Mouse (Mus musculus): ENCODE results near the gene Psme4. TPM values are rescaled to one million over a fixed set of nuclear protein-coding genes. Genes with fewer than 3 reads are reported as not detected.

Gene Psme4
- polyA plus RNA-seq (2014; fragmentation: Nextera tagmentation; extraction: Ambion mirVana): 36.8 and 48.5 TPM in 2 replicates

- peak within 1 kb of the TSS; percentile 90 for H3K27ac ChIP-seq (ENCODE audit: low read depth, low read length)
- H3K36me3 ChIP-seq (ENCODE audit: control insufficient read depth, insufficient read depth, low read length): no peaks in the 10 kb centered on the region
- no peaks in the 10 kb centered on the region for H3K4me1 ChIP-seq (replicated peaks; ENCODE audit: control insufficient read depth, insufficient read depth, low read length)
- H3K4me2 ChIP-seq (replicated peaks; ENCODE audit: low read depth, low read length): peak within 1 kb of the TSS; percentile 41
- no peaks in the 10 kb centered on the region for H3K9me3 ChIP-seq (ENCODE audit: control insufficient read depth, low read length)
- peak within 1 kb of the TSS; percentile 94 for H3K4me3 ChIP-seq (ENCODE audit: low read depth, low read length)
- DNase-seq (ENCODE audit: low spot score) (peak; percentile 98), ATAC-seq (ENCODE audit: low FRiP score) (peak; percentile 97)
- peak within 1 kb of the TSS; percentile 98 for H3K9ac ChIP-seq (ENCODE audit: low read depth, low read length)
- WGBS: 3% methylated on average over 27 of the region's 43 CpGs
- no peaks in the 10 kb centered on the region for H3K27me3 ChIP-seq (ENCODE audit: control insufficient read depth, insufficient read depth, low read length)
Measured at GRCm38 (mm10) chr11:30771267-30771903, at the start of gene Psme4. Gene Psme4, plus strand, starts transcription at chr11:30771726.

- Histone ChIP-seq H3K9ac (ENCODE audit: low read depth, low read length) (no peak overlapping the region), H3K9me3 (ENCODE audit: control insufficient read depth, low read length) (no peaks in the 10 kb centered on the region), H3K4me2 (replicated peaks; ENCODE audit: low read depth, low read length) (no peak overlapping the region), H3K36me3 (ENCODE audit: control insufficient read depth, insufficient read depth, low read length) (no peaks in the 10 kb centered on the region), H3K4me3 (ENCODE audit: low read depth, low read length) (no peak overlapping the region), H3K27me3 (ENCODE audit: control insufficient read depth, insufficient read depth, low read length) (no peaks in the 10 kb centered on the region), H3K27ac (ENCODE audit: low read depth, low read length) (no peak overlapping the region), H3K4me1 (replicated peaks; ENCODE audit: control insufficient read depth, insufficient read depth, low read length) (no peaks in the 10 kb centered on the region)
- ATAC-seq (ENCODE audit: low FRiP score) (no peak), DNase-seq (ENCODE audit: low spot score) (no peak)
- 63% methylated on average over 5 of the region's 5 CpGs for WGBS
Measured at GRCm38 (mm10) chr11:30723438-30723837, 48.1 kb upstream of the Psme4 start.

- no peak for DNase-seq (ENCODE audit: low spot score)
- Histone ChIP-seq H3K9me3 (ENCODE audit: control insufficient read depth, low read length) (no peaks in the 10 kb centered on the region), H3K36me3 (ENCODE audit: control insufficient read depth, insufficient read depth, low read length) (no peaks in the 10 kb centered on the region), H3K4me2 (replicated peaks; ENCODE audit: low read depth, low read length) (no peak overlapping the region), H3K27ac (ENCODE audit: low read depth, low read length) (no peak overlapping the region), H3K9ac (ENCODE audit: low read depth, low read length) (no peak overlapping the region), H3K4me1 (replicated peaks; ENCODE audit: control insufficient read depth, insufficient read depth, low read length) (no peaks in the 10 kb centered on the region), H3K4me3 (ENCODE audit: low read depth, low read length) (no peak overlapping the region), H3K27me3 (ENCODE audit: control insufficient read depth, insufficient read depth, low read length) (no peaks in the 10 kb centered on the region)
- ATAC-seq (ENCODE audit: low FRiP score): no peak
Measured at GRCm38 (mm10) chr11:30730721-30731120, 40.8 kb upstream of the Psme4 start.

- ATAC-seq (ENCODE audit: low FRiP score) (no peak), DNase-seq (ENCODE audit: low spot score) (no peak)
- H3K36me3 ChIP-seq (ENCODE audit: control insufficient read depth, insufficient read depth, low read length): no peaks in the 10 kb centered on the region
- H3K4me3 ChIP-seq (ENCODE audit: low read depth, low read length): no peak overlapping the region
- H3K9me3 ChIP-seq (ENCODE audit: control insufficient read depth, low read length): no peaks in the 10 kb centered on the region
- no peaks in the 10 kb centered on the region for H3K4me1 ChIP-seq (replicated peaks; ENCODE audit: control insufficient read depth, insufficient read depth, low read length)
- H3K4me2 ChIP-seq (replicated peaks; ENCODE audit: low read depth, low read length): no peak overlapping the region
- no peak overlapping the region for H3K9ac ChIP-seq (ENCODE audit: low read depth, low read length)
- H3K27ac ChIP-seq (ENCODE audit: low read depth, low read length): no peak overlapping the region
- H3K27me3 ChIP-seq (ENCODE audit: control insufficient read depth, insufficient read depth, low read length): no peaks in the 10 kb centered on the region
Measured at GRCm38 (mm10) chr11:30733376-30733775, 38.1 kb upstream of the Psme4 start.

GRCm38 (mm10) chr11:30743991-30744390 lies 27.5 kb upstream of the Psme4 start:
- Histone ChIP-seq H3K27ac (ENCODE audit: low read depth, low read length) (no peak overlapping the region), H3K36me3 (ENCODE audit: control insufficient read depth, insufficient read depth, low read length) (no peaks in the 10 kb centered on the region), H3K27me3 (ENCODE audit: control insufficient read depth, insufficient read depth, low read length) (no peaks in the 10 kb centered on the region), H3K9ac (ENCODE audit: low read depth, low read length) (no peak overlapping the region), H3K4me2 (replicated peaks; ENCODE audit: low read depth, low read length) (no peak overlapping the region), H3K9me3 (ENCODE audit: control insufficient read depth, low read length) (no peaks in the 10 kb centered on the region), H3K4me3 (ENCODE audit: low read depth, low read length) (no peak overlapping the region), H3K4me1 (replicated peaks; ENCODE audit: control insufficient read depth, insufficient read depth, low read length) (no peaks in the 10 kb centered on the region)
- DNase-seq (ENCODE audit: low spot score): no peak
- no peak for ATAC-seq (ENCODE audit: low FRiP score)

- H3K9ac ChIP-seq (ENCODE audit: low read depth, low read length): no peak overlapping the region
- H3K4me1 ChIP-seq (replicated peaks; ENCODE audit: control insufficient read depth, insufficient read depth, low read length): no peaks in the 10 kb centered on the region
- WGBS: 78% methylated on average over 3 of the region's 3 CpGs
- DNase-seq (ENCODE audit: low spot score) (no peak), ATAC-seq (ENCODE audit: low FRiP score) (no peak)
- H3K4me2 ChIP-seq (replicated peaks; ENCODE audit: low read depth, low read length): no peak overlapping the region
- H3K36me3 ChIP-seq (ENCODE audit: control insufficient read depth, insufficient read depth, low read length): no peaks in the 10 kb centered on the region
- H3K27ac ChIP-seq (ENCODE audit: low read depth, low read length): no peak overlapping the region
- H3K4me3 ChIP-seq (ENCODE audit: low read depth, low read length): no peak overlapping the region
- H3K27me3 ChIP-seq (ENCODE audit: control insufficient read depth, insufficient read depth, low read length): 0 out of 2 replicates have a peak, but pooled peaks cover 2% of the 10 kb centered on the region
- H3K9me3 ChIP-seq (ENCODE audit: control insufficient read depth, low read length): no peaks in the 10 kb centered on the region
Measured at GRCm38 (mm10) chr11:30748938-30749337, 22.6 kb upstream of the Psme4 start.

GRCm38 (mm10) chr11:30749587-30749986 lies 21.9 kb upstream of the Psme4 start:
- WGBS: 32% methylated on average over 3 of the region's 3 CpGs

GRCm38 (mm10) chr11:30750039-30750823 lies 21.3 kb upstream of the Psme4 start:
- no peak overlapping the region for H3K4me2 ChIP-seq (replicated peaks; ENCODE audit: low read depth, low read length)
- no peaks in the 10 kb centered on the region for H3K9me3 ChIP-seq (ENCODE audit: control insufficient read depth, low read length)
- no peak overlapping the region for H3K9ac ChIP-seq (ENCODE audit: low read depth, low read length)
- DNase-seq (ENCODE audit: low spot score) (peak; percentile 20), ATAC-seq (ENCODE audit: low FRiP score) (peak; percentile 73; the same call in 1 of the 2 replicates)
- WGBS: 36% methylated on average over 3 of the region's 3 CpGs
- H3K27me3 ChIP-seq (ENCODE audit: control insufficient read depth, insufficient read depth, low read length): 0 out of 2 replicates have a peak, but pooled peaks cover 2% of the 10 kb centered on the region
- H3K27ac ChIP-seq (ENCODE audit: low read depth, low read length): no peak overlapping the region
- H3K4me1 ChIP-seq (replicated peaks; ENCODE audit: control insufficient read depth, insufficient read depth, low read length): 0 out of 2 replicates have a peak, but pooled peaks cover under 1% of the 10 kb centered on the region
- H3K36me3 ChIP-seq (ENCODE audit: control insufficient read depth, insufficient read depth, low read length): no peaks in the 10 kb centered on the region
- no peak overlapping the region for H3K4me3 ChIP-seq (ENCODE audit: low read depth, low read length)

More at GRCm38 (mm10) chr11:30749587-30749986, 21.9 kb upstream of the Psme4 start:
- DNase-seq (ENCODE audit: low spot score) (no peak), ATAC-seq (ENCODE audit: low FRiP score) (peak; percentile 49; the same call in 1 of the 2 replicates)
- no peak overlapping the region for H3K4me2 ChIP-seq (replicated peaks; ENCODE audit: low read depth, low read length)
- H3K4me1 ChIP-seq (replicated peaks; ENCODE audit: control insufficient read depth, insufficient read depth, low read length): no peaks in the 10 kb centered on the region
- H3K27ac ChIP-seq (ENCODE audit: low read depth, low read length): no peak overlapping the region
- H3K36me3 ChIP-seq (ENCODE audit: control insufficient read depth, insufficient read depth, low read length): no peaks in the 10 kb centered on the region
- no peak overlapping the region for H3K4me3 ChIP-seq (ENCODE audit: low read depth, low read length)
- 0 out of 2 replicates have a peak, but pooled peaks cover 2% of the 10 kb centered on the region for H3K27me3 ChIP-seq (ENCODE audit: control insufficient read depth, insufficient read depth, low read length)
- no peak overlapping the region for H3K9ac ChIP-seq (ENCODE audit: low read depth, low read length)
- no peaks in the 10 kb centered on the region for H3K9me3 ChIP-seq (ENCODE audit: control insufficient read depth, low read length)
